Mouse (Mus musculus) heart, embryonic 14.5 days (tissue): ENCODE measurements around the gene Shisa6. TPM values are rescaled to one million over a fixed set of nuclear protein-coding genes. Genes with fewer than 3 reads are reported as not detected.

Experiments used
- ATAC-seq: fragments of 200-750 bp; cut with Nextera tagmentation; 2 replicates; pipeline ENCODE4 v1.8.0; 2017; ENCODE audit warnings: low read depth, moderate TSS enrichment; ENCODE audit not compliant: insufficient number of reproducible peaks, insufficient read depth, low FRiP score
- H3K27ac ChIP-seq, 2 experiments: fragments of 200-500 bp in 1 of 2; fragments of 300-500 bp in 1 of 2; sonication (generic) in 1 of 2; replicated peaks in 1 of 2; 2 replicates each; pipeline ENCODE4 v1.5.1; 2012 to 2014; ENCODE audit warnings: low read depth in 2 of 2, low read length in 2 of 2, control low read depth in 1 of 2, mild to moderate bottlenecking in 1 of 2, mixed read lengths in 1 of 2; ENCODE audit not compliant: control insufficient read depth in 1 of 2, insufficient read depth in 1 of 2
- H3K27me3 ChIP-seq: fragments of 300-500 bp; sonication (generic); 2 replicates; pipeline ENCODE4 v1.6.1; 2014; ENCODE audit warnings: mild to moderate bottlenecking, low read length, control low read depth; ENCODE audit not compliant: control insufficient read depth, insufficient read depth
- H3K36me3 ChIP-seq: fragments of 300-500 bp; sonication (generic); 2 replicates; pipeline ENCODE4 v1.6.1; 2014; ENCODE audit warnings: mild to moderate bottlenecking, control low read depth, low read length, mixed read lengths; ENCODE audit not compliant: control insufficient read depth, insufficient read depth
- H3K4me1 ChIP-seq, 2 experiments: fragments of 200-500 bp in 1 of 2; fragments of 300-500 bp in 1 of 2; sonication (generic) in 1 of 2; 2 replicates each; pipeline ENCODE4 v1.6.1; 2012 to 2014; ENCODE audit warnings: low read length in 2 of 2, control low read depth in 1 of 2, mixed read lengths in 1 of 2; ENCODE audit not compliant: control insufficient read depth in 2 of 2, insufficient read depth in 2 of 2
- H3K4me2 ChIP-seq: fragments of 300-500 bp; sonication (generic); 2 replicates; pipeline ENCODE4 v1.6.1; 2014; ENCODE audit warnings: mild to moderate bottlenecking, low read length
- H3K4me3 ChIP-seq, 2 experiments: fragments of 200-500 bp in 1 of 2; fragments of 300-500 bp in 1 of 2; sonication (generic) in 1 of 2; 2 replicates each; pipeline ENCODE4 v1.5.1; 2012 to 2014; ENCODE audit warnings: low read length in 2 of 2, mild to moderate bottlenecking in 2 of 2, control low read depth in 1 of 2, low read depth in 1 of 2, moderate library complexity in 1 of 2; ENCODE audit not compliant: control insufficient read depth in 1 of 2, insufficient read depth in 1 of 2
- H3K9ac ChIP-seq: fragments of 300-500 bp; sonication (generic); 2 replicates; pipeline ENCODE4 v1.6.1; 2014; ENCODE audit warnings: mild to moderate bottlenecking, low read length
- H3K9me3 ChIP-seq: fragments of 300-500 bp; sonication (generic); 2 replicates; pipeline ENCODE4 v1.6.1; 2016; ENCODE audit warnings: low read length, control low read depth; ENCODE audit not compliant: control insufficient read depth
- WGBS: fragments of 180-500 bp; shearing (Covaris S2); extraction: QIAGEN DNeasy Blood & Tissue Kit; methylation state at CpG from one replicate; pipeline ENCODE4 v1.1.7; 2014; 5-methylcytosine and 5-hydroxymethylcytosine counted together
- polyA plus RNA-seq: library from polyadenylated mRNA; unstranded; fragments of >200 nt; fragmentation: Nextera tagmentation; extraction: Ambion mirVana; gene quantifications from 2 replicates; pipeline ENCODE4 v1.2.1, GENCODE M21; 2014

The Shisa6 gene
- polyA plus RNA-seq, 1 experiment from 2014 or later: 0.84 TPM

GRCm38 (mm10) chr11:66273904-66274706 lies 251.7 kb downstream of the Shisa6 start:
- no peaks in the 10 kb centered on the region for H3K27me3 ChIP-seq
- no peak overlapping the region for H3K4me3 ChIP-seq
- no peaks in the 10 kb centered on the region for H3K36me3 ChIP-seq
- no peak overlapping the region for H3K27ac ChIP-seq
- no peak overlapping the region for H3K9ac ChIP-seq
- ATAC-seq: no peak
- no peaks in the 10 kb centered on the region for H3K9me3 ChIP-seq
- 76% methylated on average over 8 of the region's 8 CpGs for WGBS
- H3K4me1 ChIP-seq: no peaks in the 10 kb centered on the region
- no peak overlapping the region for H3K4me2 ChIP-seq

- 41% methylated on average over 3 of the region's 3 CpGs for WGBS
Measured at GRCm38 (mm10) chr11:66267029-66267428, 258.7 kb downstream of the Shisa6 start.

GRCm38 (mm10) chr11:66265336-66265990 lies 260.3 kb downstream of the Shisa6 start:
- peaks cover 0 to 5% of the 10 kb centered on the region in 2 experiments; a peak in 1 of 4 replicates for H3K4me1 ChIP-seq
- ATAC-seq: no peak
- no peak overlapping the region for H3K27ac ChIP-seq
- no peak overlapping the region for H3K4me3 ChIP-seq
- no peaks in the 10 kb centered on the region for H3K36me3 ChIP-seq
- 39% methylated on average over 1 of the region's 1 CpGs for WGBS
- no peak overlapping the region for H3K9ac ChIP-seq
- H3K4me2 ChIP-seq: no peak overlapping the region
- H3K9me3 ChIP-seq: no peaks in the 10 kb centered on the region
- H3K27me3 ChIP-seq: no peaks in the 10 kb centered on the region

More at GRCm38 (mm10) chr11:66267029-66267428, 258.7 kb downstream of the Shisa6 start:
- no peak for ATAC-seq
- H3K27me3 ChIP-seq: no peaks in the 10 kb centered on the region
- no peaks in the 10 kb centered on the region for H3K36me3 ChIP-seq
- H3K27ac ChIP-seq: no peak overlapping the region
- H3K4me3 ChIP-seq: no peak overlapping the region
- no peaks in the 10 kb centered on the region for H3K9me3 ChIP-seq
- H3K4me1 ChIP-seq: peaks cover 0 to 5% of the 10 kb centered on the region in 2 experiments; a peak in 1 of 4 replicates
- H3K4me2 ChIP-seq: no peak overlapping the region
- H3K9ac ChIP-seq: no peak overlapping the region

- ATAC-seq: no peak
- H3K4me1 ChIP-seq: no peaks in the 10 kb centered on the region
- H3K4me2 ChIP-seq: no peak overlapping the region
Measured at GRCm38 (mm10) chr11:66260205-66260604, 265.6 kb downstream of the Shisa6 start.

GRCm38 (mm10) chr11:66258851-66259250 lies 266.9 kb downstream of the Shisa6 start:
- no peaks in the 10 kb centered on the region for H3K9me3 ChIP-seq
- no peaks in the 10 kb centered on the region for H3K36me3 ChIP-seq
- ATAC-seq: no peak
- H3K4me1 ChIP-seq: no peaks in the 10 kb centered on the region
- no peak overlapping the region for H3K4me2 ChIP-seq
- no peaks in the 10 kb centered on the region for H3K27me3 ChIP-seq
- no peak overlapping the region for H3K27ac ChIP-seq
- H3K4me3 ChIP-seq: no peak overlapping the region
- WGBS: 8% methylated on average over 3 of the region's 3 CpGs
- H3K9ac ChIP-seq: no peak overlapping the region

More at GRCm38 (mm10) chr11:66260205-66260604, 265.6 kb downstream of the Shisa6 start:
- no peaks in the 10 kb centered on the region for H3K36me3 ChIP-seq
- 65% methylated on average over 2 of the region's 2 CpGs for WGBS
- H3K9me3 ChIP-seq: no peaks in the 10 kb centered on the region
- H3K9ac ChIP-seq: no peak overlapping the region
- no peak overlapping the region for H3K4me3 ChIP-seq
- H3K27me3 ChIP-seq: no peaks in the 10 kb centered on the region
- no peak overlapping the region for H3K27ac ChIP-seq

GRCm38 (mm10) chr11:66247115-66247514 lies 278.6 kb downstream of the Shisa6 start:
- H3K27ac ChIP-seq: no peak overlapping the region
- no peaks in the 10 kb centered on the region for H3K27me3 ChIP-seq
- no peak overlapping the region for H3K4me2 ChIP-seq
- no peaks in the 10 kb centered on the region for H3K36me3 ChIP-seq
- H3K4me3 ChIP-seq: no peak overlapping the region
- H3K9ac ChIP-seq: no peak overlapping the region
- H3K4me1 ChIP-seq: no peaks in the 10 kb centered on the region
- ATAC-seq: no peak
- H3K9me3 ChIP-seq: no peaks in the 10 kb centered on the region
- WGBS: 76% methylated on average over 5 of the region's 5 CpGs

GRCm38 (mm10) chr11:66236557-66236956 lies 289.2 kb downstream of the Shisa6 start:
- no peaks in the 10 kb centered on the region for H3K36me3 ChIP-seq
- no peak overlapping the region for H3K27ac ChIP-seq
- H3K4me2 ChIP-seq: no peak overlapping the region
- H3K9ac ChIP-seq: no peak overlapping the region
- H3K9me3 ChIP-seq: no peaks in the 10 kb centered on the region
- no peaks in the 10 kb centered on the region for H3K27me3 ChIP-seq
- 47% methylated on average over 2 of the region's 2 CpGs for WGBS
- no peak for ATAC-seq
- H3K4me3 ChIP-seq: no peak overlapping the region
- H3K4me1 ChIP-seq: no peaks in the 10 kb centered on the region
